Mouse (Mus musculus) myocyte (in vitro differentiated cells): ENCODE results near the gene Abt1.

Experiments
- CEBPB ChIP-seq: IDR thresholded peaks from 2 replicates; pipeline ENCODE4 v1.6.1; 2011; ENCODE audit warnings: mild to moderate bottlenecking, moderate library complexity; ENCODE audit not compliant: poor library complexity, insufficient read depth, severe bottlenecking
- MAX ChIP-seq: IDR thresholded peaks from one replicate; pipeline ENCODE4 v1.6.1; 2011; ENCODE audit warnings: low read depth, mild to moderate bottlenecking, control low read depth
- POLR2A ChIP-seq: IDR thresholded peaks from one replicate; pipeline ENCODE4 v1.6.1; 2011; ENCODE audit warnings: low read depth, mild to moderate bottlenecking, control low read depth, moderate library complexity; ENCODE audit not compliant: insufficient read length
- SRF ChIP-seq: IDR thresholded peaks from one replicate; pipeline ENCODE4 v1.6.1; 2011; ENCODE audit warnings: low read depth; ENCODE audit not compliant: control insufficient read depth, insufficient read length
- TCF12 ChIP-seq: IDR thresholded peaks from one replicate; pipeline ENCODE4 v1.6.1; 2011; ENCODE audit warnings: mild to moderate bottlenecking, control low read depth; ENCODE audit not compliant: poor library complexity, insufficient read depth, severe bottlenecking
- TCF3 ChIP-seq: IDR thresholded peaks from one replicate; pipeline ENCODE4 v1.6.1; 2011; ENCODE audit warnings: low read depth, control low read depth; ENCODE audit not compliant: insufficient read length
- USF1 ChIP-seq: IDR thresholded peaks from one replicate; pipeline ENCODE4 v1.6.1; 2011; ENCODE audit warnings: low read depth, mild to moderate bottlenecking, control low read depth, moderate library complexity

DNA sequence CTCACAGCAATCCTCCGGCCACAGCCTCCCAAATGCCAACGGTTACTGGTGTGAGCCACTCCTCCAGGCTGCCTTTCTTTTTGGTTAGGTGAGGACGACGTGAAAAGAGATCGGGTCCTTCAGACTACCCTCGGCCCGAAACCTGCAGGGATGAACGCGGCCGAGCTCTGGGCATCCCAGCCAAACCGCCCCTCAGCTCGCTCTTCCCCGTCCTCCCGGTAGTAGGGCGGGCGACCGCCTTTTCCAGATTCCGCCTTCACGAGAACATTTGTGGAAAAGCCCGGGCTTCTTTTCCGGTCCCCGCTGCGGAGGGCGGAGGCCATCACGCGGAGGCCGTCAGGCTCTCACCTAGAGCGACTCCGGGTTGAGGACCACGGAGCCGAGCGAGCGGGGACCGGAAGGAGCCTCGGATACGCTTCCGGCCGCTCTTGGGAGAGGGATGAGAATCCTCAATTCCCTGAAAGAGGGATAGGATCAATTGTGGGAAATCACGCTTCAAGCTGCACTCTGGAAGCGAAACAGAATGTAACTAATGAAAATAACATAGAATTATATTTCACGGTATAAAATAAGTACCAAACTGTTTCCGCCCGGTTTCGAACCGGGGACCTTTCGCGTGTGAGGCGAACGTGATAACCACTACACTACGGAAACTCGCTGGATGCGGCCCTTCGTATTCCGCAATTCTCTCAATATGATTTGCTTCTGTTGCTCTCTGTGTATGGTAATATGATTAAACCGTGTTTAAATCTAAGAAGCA is 22.1 kb upstream of the Abt1 start:
- TF ChIP-seq USF1: no peak
- TF ChIP-seq TCF3: no peak
- peak; percentile 67 for TF ChIP-seq POLR2A
- no peak for TF ChIP-seq SRF
- TF ChIP-seq MAX: no peak
- TF ChIP-seq CEBPB: no peak
- no peak for TF ChIP-seq TCF12
